Mouse (Mus musculus): ENCODE data around the gene Fsip1. TPM values are rescaled to one million over a fixed set of nuclear protein-coding genes. Genes with fewer than 3 reads are reported as not detected.

Gene Fsip1
- polyA plus RNA-seq, 1 experiment from 2014 or later, result 0.31 TPM

GRCm38 (mm10) chr2:118119684-118120083 lies 137.1 kb downstream of the Fsip1 start:
- H3K36me3 ChIP-seq, result peaks cover 89% of the 10 kb centered on the region
- WGBS, result 95% methylated on average over 12 of the region's 12 CpGs
- no peak overlapping the region for H3K4me3 ChIP-seq
- H3K4me1 ChIP-seq, result peaks cover 30% of the 10 kb centered on the region
- no peaks in the 10 kb centered on the region for H3K9me3 ChIP-seq
- no peaks in the 10 kb centered on the region for H3K27me3 ChIP-seq
- ATAC-seq (ENCODE audit: insufficient number of reproducible peaks, low FRiP score, low TSS enrichment, low read depth), result no peak
- H3K9ac ChIP-seq, result no peak overlapping the region
- no peak overlapping the region for H3K27ac ChIP-seq
- no peak overlapping the region for H3K4me2 ChIP-seq

- no peak for ATAC-seq (ENCODE audit: insufficient number of reproducible peaks, low FRiP score, low TSS enrichment, low read depth)
- no peak overlapping the region for H3K4me3 ChIP-seq
- no peaks in the 10 kb centered on the region for H3K9me3 ChIP-seq
- peaks cover 77% of the 10 kb centered on the region for H3K36me3 ChIP-seq
- H3K27ac ChIP-seq, result no peak overlapping the region
- H3K9ac ChIP-seq, result no peak overlapping the region
- no peaks in the 10 kb centered on the region for H3K27me3 ChIP-seq
- WGBS, result 87% methylated on average over 7 of the region's 7 CpGs
- H3K4me1 ChIP-seq, result peaks cover 38% of the 10 kb centered on the region
- H3K4me2 ChIP-seq, result no peak overlapping the region
Observed at GRCm38 (mm10) chr2:118118515-118118914, 138.3 kb downstream of the Fsip1 start.

GRCm38 (mm10) chr2:118118045-118118444 lies 138.7 kb downstream of the Fsip1 start:
- Histone ChIP-seq H3K27me3 (no peaks in the 10 kb centered on the region), H3K36me3 (peaks cover 73% of the 10 kb centered on the region), H3K4me1 (peaks cover 43% of the 10 kb centered on the region), H3K27ac (no peak overlapping the region), H3K9me3 (no peaks in the 10 kb centered on the region), H3K4me3 (no peak overlapping the region), H3K4me2 (no peak overlapping the region), H3K9ac (no peak overlapping the region)
- ATAC-seq (ENCODE audit: insufficient number of reproducible peaks, low FRiP score, low TSS enrichment, low read depth), result no peak
- WGBS, result 73% methylated on average over 6 of the region's 6 CpGs

DNA sequence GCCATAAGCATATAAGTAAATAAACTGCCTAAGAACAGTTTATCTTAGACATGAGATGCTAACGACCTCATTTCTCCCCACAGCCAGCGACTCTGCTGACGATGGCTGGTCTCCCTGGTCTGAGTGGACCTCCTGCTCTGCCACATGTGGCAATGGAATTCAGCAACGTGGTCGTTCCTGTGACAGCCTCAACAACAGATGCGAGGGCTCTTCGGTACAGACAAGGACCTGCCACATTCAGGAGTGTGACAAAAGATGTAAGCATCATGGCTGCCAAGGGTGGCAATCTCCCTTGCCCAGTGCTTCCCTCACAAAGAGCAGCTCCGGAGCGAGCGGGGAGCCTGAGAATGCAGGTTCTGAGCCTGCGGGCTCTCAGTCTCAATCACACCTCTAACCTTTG lies 139.4 kb downstream of the Fsip1 start:
- Histone ChIP-seq H3K27ac (no peak overlapping the region), H3K4me1 (peaks cover 46% of the 10 kb centered on the region), H3K4me2 (no peak overlapping the region), H3K36me3 (peaks cover 66% of the 10 kb centered on the region), H3K9ac (no peak overlapping the region), H3K9me3 (no peaks in the 10 kb centered on the region), H3K27me3 (no peaks in the 10 kb centered on the region), H3K4me3 (no peak overlapping the region)
- 64% methylated on average over 11 of the region's 11 CpGs for whole genome bisulfite sequencing
- ATAC-seq (ENCODE audit: insufficient number of reproducible peaks, low FRiP score, low TSS enrichment, low read depth), result no peak

DNA sequence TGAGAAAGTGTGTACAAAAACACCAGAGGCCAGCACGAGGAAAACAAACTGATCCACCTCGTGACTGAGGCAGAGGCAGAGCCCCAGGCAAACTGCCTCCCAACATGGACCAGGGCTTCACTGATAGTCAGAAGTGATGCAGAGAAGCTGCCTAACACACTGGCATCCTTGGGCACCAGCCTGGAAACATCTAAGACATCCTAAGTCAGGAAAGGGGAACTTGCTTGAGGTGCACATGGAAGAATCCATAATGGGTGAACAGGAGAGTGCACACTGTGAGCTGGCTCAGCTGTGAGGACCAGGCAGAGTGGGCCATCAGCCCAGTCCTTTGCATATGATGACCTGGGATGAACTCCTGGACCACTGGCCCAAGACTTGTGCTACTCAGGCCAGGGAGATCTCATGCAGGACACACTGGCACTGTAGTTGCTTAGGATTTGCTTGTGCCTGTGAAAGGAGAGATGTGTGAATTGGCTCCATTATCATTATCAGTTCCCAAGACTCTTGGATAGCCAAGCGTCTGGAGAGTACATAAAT lies 139.9 kb downstream of the Fsip1 start:
- peaks cover 46% of the 10 kb centered on the region for H3K4me1 ChIP-seq
- H3K36me3 ChIP-seq, result peaks cover 63% of the 10 kb centered on the region
- WGBS, result 66% methylated on average over 3 of the region's 3 CpGs
- no peak overlapping the region for H3K27ac ChIP-seq
- no peak overlapping the region for H3K9ac ChIP-seq
- H3K4me3 ChIP-seq, result no peak overlapping the region
- no peak overlapping the region for H3K4me2 ChIP-seq
- ATAC-seq (ENCODE audit: insufficient number of reproducible peaks, low FRiP score, low TSS enrichment, low read depth), result no peak
- no peaks in the 10 kb centered on the region for H3K27me3 ChIP-seq
- H3K9me3 ChIP-seq, result no peaks in the 10 kb centered on the region

DNA sequence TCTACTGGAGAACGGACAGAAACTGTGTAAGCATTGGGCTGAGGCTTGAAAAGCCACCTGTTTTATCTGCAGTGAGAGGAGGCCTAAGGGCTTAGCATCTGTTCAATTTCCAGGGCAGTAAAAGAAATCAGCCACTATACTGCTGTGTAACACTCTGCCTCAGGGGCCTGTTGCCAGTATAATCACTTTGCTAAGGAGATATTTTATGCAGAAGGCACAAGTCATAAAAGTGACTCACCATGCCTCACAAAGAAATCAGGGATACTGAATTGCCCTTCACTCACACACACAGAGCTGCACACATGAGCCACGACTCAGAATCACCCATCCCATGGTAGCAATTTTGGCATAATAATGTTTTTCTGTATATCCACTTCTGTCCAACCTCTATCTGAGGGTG lies 140.6 kb downstream of the Fsip1 start:
- Histone ChIP-seq H3K9ac (no peak overlapping the region), H3K4me3 (no peak overlapping the region; the same call in 1 of the 2 replicates), H3K4me2 (peak overlapping the region; percentile 15; the same call in 1 of the 2 replicates), H3K27me3 (no peaks in the 10 kb centered on the region), H3K9me3 (no peaks in the 10 kb centered on the region), H3K4me1 (peaks cover 46% of the 10 kb centered on the region), H3K27ac (no peak overlapping the region), H3K36me3 (peaks cover 58% of the 10 kb centered on the region)
- no peak for ATAC-seq (ENCODE audit: insufficient number of reproducible peaks, low FRiP score, low TSS enrichment, low read depth)
- 20% methylated on average over 2 of the region's 2 CpGs for WGBS

DNA sequence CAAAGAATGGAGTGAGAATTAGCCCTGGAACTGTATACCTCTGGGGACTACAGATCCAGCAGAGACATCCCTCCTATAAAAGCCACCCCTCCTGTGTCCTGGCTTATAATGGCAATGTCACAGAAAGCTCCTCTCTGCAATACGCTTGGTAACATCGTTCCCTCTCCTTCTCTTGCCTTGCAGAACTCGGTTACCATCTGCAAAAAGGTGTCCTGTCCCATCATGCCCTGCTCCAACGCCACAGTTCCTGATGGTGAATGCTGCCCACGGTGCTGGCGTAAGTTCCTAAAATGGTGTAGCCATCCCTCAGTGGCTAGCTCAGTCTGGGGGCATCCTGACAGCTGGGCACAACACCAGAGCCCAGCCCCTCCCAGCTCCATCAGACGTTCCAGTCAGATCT lies 141.1 kb downstream of the Fsip1 start:
- Histone ChIP-seq H3K4me1 (peaks cover 49% of the 10 kb centered on the region), H3K4me3 (no peak overlapping the region; the same call in 1 of the 2 replicates), H3K36me3 (peaks cover 53% of the 10 kb centered on the region), H3K9me3 (no peaks in the 10 kb centered on the region), H3K9ac (no peak overlapping the region), H3K27me3 (no peaks in the 10 kb centered on the region), H3K27ac (no peak overlapping the region), H3K4me2 (peak overlapping the region; percentile 15; the same call in 1 of the 2 replicates)
- WGBS, result 69% methylated on average over 7 of the region's 7 CpGs
- no peak for ATAC-seq (ENCODE audit: insufficient number of reproducible peaks, low FRiP score, low TSS enrichment, low read depth)

DNA sequence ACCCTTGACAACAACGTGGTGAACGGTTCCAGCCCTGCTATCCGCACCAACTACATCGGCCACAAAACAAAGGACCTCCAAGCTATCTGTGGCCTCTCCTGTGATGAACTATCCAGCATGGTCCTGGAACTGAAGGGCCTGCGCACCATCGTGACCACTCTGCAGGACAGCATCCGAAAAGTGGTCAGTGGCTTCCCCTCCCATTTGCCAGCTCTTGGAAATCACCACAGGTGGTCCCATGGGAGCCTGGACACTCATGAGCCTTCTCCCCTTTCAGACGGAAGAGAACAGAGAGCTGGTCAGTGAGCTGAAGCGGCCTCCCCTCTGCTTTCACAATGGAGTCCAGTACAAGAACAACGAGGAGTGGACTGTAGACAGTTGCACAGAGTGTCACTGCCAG lies 142.1 kb downstream of the Fsip1 start:
- Histone ChIP-seq H3K9me3 (no peaks in the 10 kb centered on the region), H3K9ac (no peak overlapping the region), H3K4me3 (peak overlapping the region; percentile 67), H3K27ac (no peak overlapping the region), H3K27me3 (no peaks in the 10 kb centered on the region), H3K36me3 (peaks cover 43% of the 10 kb centered on the region), H3K4me1 (peaks cover 57% of the 10 kb centered on the region), H3K4me2 (peak overlapping the region; percentile 71)
- ATAC-seq (ENCODE audit: insufficient number of reproducible peaks, low FRiP score, low TSS enrichment, low read depth), result no peak
- 68% methylated on average over 10 of the region's 10 CpGs for WGBS

DNA sequence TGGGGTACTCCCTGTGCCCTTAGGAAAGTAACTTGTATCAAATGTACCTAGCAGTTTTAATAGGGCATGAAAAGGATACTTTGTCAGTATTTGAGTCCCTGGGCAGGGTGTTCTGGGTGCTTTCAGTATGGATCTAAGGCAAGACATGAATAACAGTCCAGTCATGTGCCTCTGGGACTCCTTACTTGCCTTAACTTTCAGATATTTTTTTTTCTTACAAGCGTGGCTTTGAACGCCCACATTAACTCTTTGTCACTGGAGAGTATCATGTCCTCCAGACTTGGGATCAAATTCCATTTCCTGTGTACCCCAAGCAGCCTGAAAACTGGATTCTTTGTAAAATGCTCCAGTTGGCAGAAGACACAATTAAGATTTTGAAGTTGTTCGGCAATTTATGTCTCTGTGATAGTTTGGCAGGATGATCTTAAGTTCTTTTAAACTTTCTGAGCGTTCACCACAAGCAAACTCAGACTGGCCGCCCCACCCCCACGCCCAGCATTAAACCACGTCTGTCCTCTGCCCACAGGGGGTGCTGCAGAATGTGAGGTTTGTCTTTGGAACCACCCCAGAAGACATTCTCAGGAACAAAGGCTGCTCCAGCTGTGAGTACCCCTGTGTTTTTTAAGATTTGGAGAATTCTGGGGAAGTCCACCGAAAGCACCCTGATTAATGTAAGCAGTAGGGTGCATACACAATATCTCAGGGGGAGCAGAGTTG lies 142.8 kb downstream of the Fsip1 start:
- no peak for ATAC-seq (ENCODE audit: insufficient number of reproducible peaks, low FRiP score, low TSS enrichment, low read depth)
- Histone ChIP-seq H3K36me3 (peaks cover 36% of the 10 kb centered on the region), H3K4me3 (peak overlapping the region; percentile 67), H3K9me3 (no peaks in the 10 kb centered on the region), H3K4me2 (peak overlapping the region; percentile 71), H3K27ac (no peak overlapping the region), H3K27me3 (no peaks in the 10 kb centered on the region), H3K4me1 (peaks cover 57% of the 10 kb centered on the region), H3K9ac (no peak overlapping the region)
- WGBS, result 26% methylated on average over 8 of the region's 8 CpGs

GRCm38 (mm10) chr2:118112846-118113479 lies 143.8 kb downstream of the Fsip1 start:
- Histone ChIP-seq H3K4me3 (peak overlapping the region; percentile 67), H3K4me2 (peak overlapping the region; percentile 71), H3K36me3 (peaks cover 26% of the 10 kb centered on the region), H3K4me1 (peaks cover 53% of the 10 kb centered on the region), H3K9ac (peak overlapping the region; percentile 55), H3K27ac (0 out of 2 replicates have a peak overlapping the region, but pooled peaks have one; percentile 19), H3K9me3 (no peaks in the 10 kb centered on the region), H3K27me3 (no peaks in the 10 kb centered on the region)
- no peak for ATAC-seq (ENCODE audit: insufficient number of reproducible peaks, low FRiP score, low TSS enrichment, low read depth)
- WGBS, result 52% methylated on average over 21 of the region's 21 CpGs

- Histone ChIP-seq H3K4me2 (peak overlapping the region; percentile 71), H3K4me1 (peaks cover 51% of the 10 kb centered on the region), H3K27ac (peak overlapping the region; percentile 87; the same call in 1 of the 2 replicates), H3K9ac (peak overlapping the region; percentile 55), H3K9me3 (no peaks in the 10 kb centered on the region), H3K27me3 (no peaks in the 10 kb centered on the region), H3K36me3 (peaks cover 21% of the 10 kb centered on the region), H3K4me3 (peak overlapping the region; percentile 67)
- 10% methylated on average over 5 of the region's 5 CpGs for WGBS
- ATAC-seq (ENCODE audit: insufficient number of reproducible peaks, low FRiP score, low TSS enrichment, low read depth), result no peak
Observed at GRCm38 (mm10) chr2:118112438-118112837, 144.3 kb downstream of the Fsip1 start.

DNA sequence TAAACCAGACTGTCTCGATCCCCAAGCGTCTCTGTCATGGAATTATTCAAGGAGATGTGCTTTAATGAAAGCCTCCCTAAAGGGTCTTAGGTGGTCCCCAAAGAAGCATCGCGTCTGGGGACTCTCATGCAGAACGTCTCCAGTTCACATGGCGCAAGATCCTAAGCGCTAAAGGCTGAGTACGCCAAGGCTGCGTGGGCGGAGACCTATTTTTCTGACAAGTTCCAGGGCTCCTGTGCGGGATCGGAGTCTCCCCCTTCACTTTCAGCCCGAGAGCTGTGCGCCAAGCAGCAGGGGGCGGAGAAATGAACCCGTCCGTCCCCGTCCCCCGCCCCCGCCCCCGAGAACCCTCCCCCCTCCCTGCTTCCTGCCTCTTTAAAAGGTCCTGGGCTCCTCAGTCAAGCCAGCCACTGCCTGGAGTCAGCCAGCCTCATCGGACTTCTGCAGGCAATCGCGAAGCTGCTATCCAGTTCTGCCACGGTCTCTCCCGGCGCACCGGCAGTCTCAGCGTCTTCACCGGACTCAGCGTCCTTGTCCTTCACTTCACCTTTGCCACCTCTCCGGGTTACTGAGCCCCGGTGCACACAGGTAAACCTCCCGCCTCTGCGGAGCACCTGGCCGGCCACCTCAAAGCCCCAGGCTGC lies 145.2 kb downstream of the Fsip1 start, which contains the start of gene Thbs1:
Gene Thbs1 (plus strand): TSS at position 389 of the 644 bp plus-strand sequence.
- ATAC-seq (ENCODE audit: insufficient number of reproducible peaks, low FRiP score, low TSS enrichment, low read depth), result peak; percentile 86
- under 1% methylated on average over 36 of the region's 36 CpGs for WGBS
- no peaks in the 10 kb centered on the region for H3K9me3 ChIP-seq
- H3K4me3 ChIP-seq, result peak within 1 kb of the TSS; percentile 67
- H3K27me3 ChIP-seq, result no peaks in the 10 kb centered on the region
- H3K4me2 ChIP-seq, result peak within 1 kb of the TSS; percentile 71
- H3K9ac ChIP-seq, result peak within 1 kb of the TSS; percentile 55
- H3K4me1 ChIP-seq, result peaks cover 45% of the 10 kb centered on the region
- peak within 1 kb of the TSS; percentile 87 for H3K27ac ChIP-seq
- H3K36me3 ChIP-seq, result peaks cover 13% of the 10 kb centered on the region

All from limb, embryonic 15.5 days (tissue).